Mouse (Mus musculus) urinary bladder, postnatal 25 days (tissue): Measurements from ENCODE around the gene Klhdc4.

Experiments used
- DNase-seq: peaks from one replicate; pipeline ENCODE4 v3.0.0; 2022; ENCODE audit warnings: low spot score

Klhdc4 gene

GRCm38 (mm10) chr8:121829048-121829776 lies at the start of gene Klhdc4:
TSS of gene Klhdc4 (minus strand) at chr8:121829569.
- peak; percentile 82 for DNase-seq

- DNase-seq = no peak
These were observed 48.6 kb upstream of the Klhdc4 start for GRCm38 (mm10) chr8:121877828-121878480.

- DNase-seq = no peak
These were observed 47.8 kb upstream of the Klhdc4 start for GRCm38 (mm10) chr8:121877212-121877611.

GRCm38 (mm10) chr8:121875517-121875916 lies 46.1 kb upstream of the Klhdc4 start:
- no peak for DNase-seq

GRCm38 (mm10) chr8:121875045-121875444 lies 45.7 kb upstream of the Klhdc4 start:
- DNase-seq = no peak

GRCm38 (mm10) chr8:121874031-121874430 lies 44.7 kb upstream of the Klhdc4 start:
- peak; percentile 34 for DNase-seq

- no peak for DNase-seq
These were observed 42.6 kb upstream of the Klhdc4 start for GRCm38 (mm10) chr8:121871833-121872440.

- no peak for DNase-seq
These were observed 40.8 kb upstream of the Klhdc4 start for GRCm38 (mm10) chr8:121870190-121870589.

GRCm38 (mm10) chr8:121868896-121869295 lies 39.5 kb upstream of the Klhdc4 start:
- DNase-seq = no peak

- DNase-seq = no peak
These were observed 38.8 kb upstream of the Klhdc4 start for GRCm38 (mm10) chr8:121868196-121868595.

- no peak for DNase-seq
These were observed 36.0 kb upstream of the Klhdc4 start for GRCm38 (mm10) chr8:121865356-121865755.

GRCm38 (mm10) chr8:121861806-121862548 lies 32.6 kb upstream of the Klhdc4 start:
- DNase-seq = no peak

- no peak for DNase-seq
These were observed 31.9 kb upstream of the Klhdc4 start for GRCm38 (mm10) chr8:121861276-121861675.

GRCm38 (mm10) chr8:121857747-121858146 lies 28.4 kb upstream of the Klhdc4 start:
- DNase-seq = no peak

GRCm38 (mm10) chr8:121857331-121857730 lies 28.0 kb upstream of the Klhdc4 start:
- DNase-seq = no peak

GRCm38 (mm10) chr8:121856071-121856746 lies 26.8 kb upstream of the Klhdc4 start:
- no peak for DNase-seq

- DNase-seq = no peak
These were observed 24.2 kb upstream of the Klhdc4 start for GRCm38 (mm10) chr8:121853586-121853985.

GRCm38 (mm10) chr8:121852464-121852863 lies 23.1 kb upstream of the Klhdc4 start:
- no peak for DNase-seq

- DNase-seq = no peak
These were observed 22.3 kb upstream of the Klhdc4 start for GRCm38 (mm10) chr8:121851716-121852115.

- peak; percentile 98 for DNase-seq
These were observed 21.6 kb upstream of the Klhdc4 start for GRCm38 (mm10) chr8:121850821-121851470.

GRCm38 (mm10) chr8:121850436-121850820 lies 21.1 kb upstream of the Klhdc4 start:
- no peak for DNase-seq
